ENCODE assay signal across 19 mouse cellular contexts in genomic region chr5:32155927-32156326, GRCm38 (mm10). TPM values are rescaled to one million over a fixed set of nuclear protein-coding genes. Genes with fewer than 3 reads are reported as not detected.
DNase-seq lines count a peak whose midpoint lies in the region; ATAC-seq and TF ChIP-seq lines count a peak whose summit lies in the region.
"Had no signal": no experiment of that assay in that cellular context is flagged by ENCODE, and none has a peak within 500 bp of the region (broad histone marks: within the 10 kb centered on the region; RNA-seq: fewer than 3 reads in every experiment).

No protein-coding gene starts in this region.

- H3K27me3 ChIP-seq in kidney, postnatal 0 days (ENCODE audit: insufficient read depth, low read length): no peaks in the 10 kb centered on the region
- H3K27me3 ChIP-seq in stomach, embryonic 15.5 days (replicated peaks): no peaks in the 10 kb centered on the region
- H3K27me3 ChIP-seq: forebrain, embryonic 13.5 days; heart, embryonic 15.5 days; intestine, embryonic 15.5 days had no signal

- peaks cover 3% of the 10 kb centered on the region; the same call in 1 of the 2 replicates for H3K4me1 ChIP-seq in kidney, postnatal 0 days (replicated peaks; ENCODE audit: insufficient read depth, low read length)
- H3K4me1 ChIP-seq in stomach, embryonic 15.5 days: peaks cover 14% of the 10 kb centered on the region; the same call in 1 of the 2 replicates
- H3K4me1 ChIP-seq: intestine, embryonic 15.5 days had no signal

- no peaks in the 10 kb centered on the region for H3K9me3 ChIP-seq in kidney, postnatal 0 days (replicated peaks; ENCODE audit: low read length)
- no peaks in the 10 kb centered on the region for H3K9me3 ChIP-seq in stomach, embryonic 15.5 days
- H3K9me3 ChIP-seq: embryonic facial prominence, embryonic 13.5 days; forebrain, embryonic 13.5 days; heart, embryonic 15.5 days; hindbrain, embryonic 10.5 days; intestine, embryonic 15.5 days had no signal

- intact Hi-C loops in gastrocnemius, adult 2 months (cut with DNase I): loop anchor here (5.0 kb wide), 1 partner anchor 41 kb away; no protein-coding TSS in a partner anchor
- intact Hi-C loops in gastrocnemius, postnatal 36 days (cut with DNase I): no loop called here

- no peak for TF ChIP-seq CTCF in gastrocnemius, adult 2 months (IDR thresholded peaks at IDR 0.05)
- no peak for TF ChIP-seq CTCF in kidney, postnatal 0 days (IDR thresholded peaks at IDR 0.05; ENCODE audit: low read depth)

- no peak for DNase-seq in gastrocnemius, adult 2 months
- no peak for DNase-seq in gastrocnemius, postnatal 36 days
- DNase-seq in kidney, postnatal 0 days (ENCODE audit: low spot score): no peak
- no peak for DNase-seq in kidney, adult 18-20 months
- no peak for DNase-seq in cerebellum, adult 11 months
- DNase-seq: adrenal gland, adult 8-10 months; adrenal gland, postnatal 36 days; cerebellum, adult 18-20 months; cerebellum, adult 9-11 months; cerebellum, postnatal 36 days; forebrain, postnatal 0 days had no signal

- H3K9ac ChIP-seq in kidney, postnatal 0 days (ENCODE audit: low read depth, low read length): no peak overlapping the region
- H3K9ac ChIP-seq in stomach, embryonic 15.5 days: no peak overlapping the region
- H3K9ac ChIP-seq: embryonic facial prominence, embryonic 13.5 days; forebrain, embryonic 13.5 days; forebrain, postnatal 0 days; heart, embryonic 15.5 days; hindbrain, embryonic 14.5 days; intestine, embryonic 15.5 days had no signal

- no peak overlapping the region for H3K4me3 ChIP-seq in gastrocnemius, adult 2 months
- no peak overlapping the region for H3K4me3 ChIP-seq in kidney, postnatal 0 days (replicated peaks; ENCODE audit: low read depth, low read length)
- no peak overlapping the region for H3K4me3 ChIP-seq in stomach, embryonic 15.5 days (replicated peaks)
- H3K4me3 ChIP-seq: embryonic facial prominence, embryonic 13.5 days; forebrain, embryonic 13.5 days; heart, embryonic 15.5 days; hindbrain, embryonic 10.5 days; intestine, embryonic 15.5 days had no signal

- 86% methylated on average over 3 of the region's 3 CpGs for WGBS in kidney, postnatal 0 days
- 80% methylated on average over 3 of the region's 3 CpGs for WGBS in stomach, embryonic 15.5 days

- no peak overlapping the region for H3K4me2 ChIP-seq in kidney, postnatal 0 days (ENCODE audit: low read length)
- H3K4me2 ChIP-seq in stomach, embryonic 15.5 days: no peak overlapping the region
- H3K4me2 ChIP-seq: embryonic facial prominence, embryonic 13.5 days; forebrain, embryonic 13.5 days; heart, embryonic 15.5 days; hindbrain, embryonic 14.5 days; intestine, embryonic 15.5 days had no signal

- H3K36me3 ChIP-seq in kidney, postnatal 0 days (ENCODE audit: insufficient read depth, low read length): peaks cover 28% of the 10 kb centered on the region
- H3K36me3 ChIP-seq in stomach, embryonic 15.5 days: peaks cover 27% of the 10 kb centered on the region
- H3K36me3 ChIP-seq: hindbrain, embryonic 10.5 days had no signal

- ATAC-seq in kidney, postnatal 0 days (replicated peaks; ENCODE audit: low FRiP score, low read depth): no peak
- ATAC-seq in stomach, embryonic 15.5 days (ENCODE audit: insufficient read depth, low FRiP score, low read depth): no peak
- no peak for ATAC-seq in granulocyte monocyte progenitor cell, adult 5-6 weeks (replicated peaks; ENCODE audit: poor library complexity, severe bottlenecking)
- ATAC-seq: forebrain, embryonic 13.5 days; forebrain, postnatal 0 days; intestine, embryonic 15.5 days had no signal

- H3K27ac ChIP-seq in gastrocnemius, adult 2 months: peak overlapping the region; percentile 77
- peak overlapping the region; percentile 54; the same call in 1 of the 2 replicates for H3K27ac ChIP-seq in kidney, postnatal 0 days
- H3K27ac ChIP-seq in stomach, embryonic 15.5 days: 0 out of 2 replicates have a peak overlapping the region, but pooled peaks have one; percentile 4
- H3K27ac ChIP-seq: embryonic facial prominence, embryonic 13.5 days; forebrain, embryonic 13.5 days; heart, embryonic 15.5 days; hindbrain, embryonic 10.5 days; hindbrain, embryonic 14.5 days; intestine, embryonic 15.5 days had no signal

RNA-seq across cellular contexts. Expression of gene Fosl2, which starts 20.3 kb away (rescaled TPM):
- total RNA-seq in gastrocnemius, adult 2 months (2021): 10 to 100 TPM; 12.8 to 14.9 TPM
- total RNA-seq in gastrocnemius, postnatal 36 days (2021): 10 to 100 TPM in 1 of 2 experiments, 1 to 10 TPM in 1; 9.0 to 16.5 TPM
- polyA plus RNA-seq in kidney, postnatal 0 days (2015; fragmentation: Nextera tagmentation; extraction: Ambion mirVana): 5.3 and 5.4 TPM in 2 replicates
- 11.4 and 11.5 TPM in 2 replicates for polyA plus RNA-seq in stomach, embryonic 15.5 days (2015; fragmentation: Nextera tagmentation; extraction: Ambion mirVana)
- total RNA-seq in granulocyte monocyte progenitor cell, adult 5-6 weeks (2014; fragmentation: Nextera tagmentation): 23.4 and 24.7 TPM in 2 replicates
- 9.1 and 11.2 TPM in 2 replicates for total RNA-seq in granulocyte monocyte progenitor cell, adult 5-6 weeks (2017)

Comparison
In these comparisons a context has a peak if more than half of its experiments do, and no peak if none do; other contexts are left out.
1. H3K27ac ChIP-seq: peak in every context shown above with its lines; median percentile 77 in gastrocnemius, adult 2 months; 54 in kidney, postnatal 0 days; 4 in stomach, embryonic 15.5 days.